Mouse (Mus musculus): ENCODE data around the gene Kcnj9.

The Kcnj9 gene

DNA sequence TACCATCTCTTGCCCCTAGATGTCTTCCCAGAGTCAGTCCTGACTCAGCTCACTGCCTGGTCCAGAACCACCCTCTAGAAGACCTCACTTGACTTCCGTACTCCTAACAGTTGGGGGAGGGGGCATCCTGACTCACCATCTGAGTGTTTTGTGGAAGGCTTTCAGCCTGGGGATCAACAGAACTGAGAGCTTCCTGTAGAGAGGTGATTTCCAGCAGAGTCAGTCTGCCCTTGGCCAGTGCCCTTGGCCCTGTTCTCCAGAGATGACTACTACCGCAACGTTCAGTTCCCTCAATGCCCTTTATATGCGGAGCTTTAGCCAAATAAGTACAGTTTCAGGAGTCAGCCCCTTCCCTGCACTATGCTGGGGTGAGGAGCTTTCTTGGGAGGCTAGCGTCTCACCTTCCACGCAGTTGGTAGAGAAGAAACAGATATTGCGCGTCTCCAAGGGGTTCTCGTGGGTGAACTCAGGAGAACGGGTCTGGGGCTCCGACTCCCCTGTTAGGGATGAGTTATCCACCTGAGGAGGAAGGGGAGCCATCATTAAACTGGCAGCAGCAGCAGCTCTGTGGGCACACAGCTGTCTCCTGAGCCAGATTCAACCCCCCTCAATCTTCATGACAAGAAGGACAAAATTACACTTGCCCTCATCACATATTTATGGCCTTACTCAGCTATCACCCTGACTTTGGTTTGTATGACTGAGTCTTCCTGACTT is 40.1 kb downstream of the Kcnj9 start:
- no peak for DNase-seq (ENCODE audit: low spot score)

DNA sequence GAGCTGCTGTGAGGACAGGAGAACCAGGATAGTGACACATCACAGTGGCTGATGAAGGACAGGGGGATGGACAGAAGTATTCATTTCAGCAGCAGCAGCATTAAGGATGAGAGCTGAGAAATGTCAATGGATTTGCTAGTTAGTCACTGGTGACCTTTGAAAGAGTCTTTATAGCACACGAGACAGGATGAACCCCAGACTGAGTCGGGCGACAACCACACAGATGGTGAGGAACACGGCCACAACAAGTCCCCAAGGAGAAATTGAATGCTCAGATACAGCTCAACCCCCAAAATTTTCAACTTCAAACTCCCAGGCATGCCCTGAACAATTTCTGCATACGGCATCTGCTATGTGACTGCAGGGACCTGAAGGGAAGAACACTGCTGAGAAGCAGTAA is 42.4 kb downstream of the Kcnj9 start:
- DNase-seq (ENCODE audit: low spot score): no peak

DNA sequence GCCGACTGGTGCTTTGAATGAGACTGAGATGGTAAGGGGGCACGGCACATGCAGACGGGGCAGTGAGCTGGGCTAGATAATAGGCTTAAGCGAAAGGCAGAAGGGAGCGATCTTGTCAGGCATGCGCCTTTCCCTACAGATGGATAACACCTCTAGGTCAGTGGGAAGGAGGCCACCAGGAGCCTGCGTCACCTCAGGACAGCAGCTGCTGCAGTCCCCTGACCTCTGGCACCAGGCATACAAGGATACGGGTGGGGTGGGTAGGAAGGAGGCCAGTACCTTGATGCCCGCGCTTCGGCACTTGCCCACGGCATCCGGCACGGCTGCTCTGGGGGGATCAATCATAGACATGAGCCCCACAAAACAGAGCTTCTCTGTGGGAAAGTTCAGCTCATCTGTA is 44.9 kb downstream of the Kcnj9 start:
- DNase-seq (ENCODE audit: low spot score): no peak

DNA sequence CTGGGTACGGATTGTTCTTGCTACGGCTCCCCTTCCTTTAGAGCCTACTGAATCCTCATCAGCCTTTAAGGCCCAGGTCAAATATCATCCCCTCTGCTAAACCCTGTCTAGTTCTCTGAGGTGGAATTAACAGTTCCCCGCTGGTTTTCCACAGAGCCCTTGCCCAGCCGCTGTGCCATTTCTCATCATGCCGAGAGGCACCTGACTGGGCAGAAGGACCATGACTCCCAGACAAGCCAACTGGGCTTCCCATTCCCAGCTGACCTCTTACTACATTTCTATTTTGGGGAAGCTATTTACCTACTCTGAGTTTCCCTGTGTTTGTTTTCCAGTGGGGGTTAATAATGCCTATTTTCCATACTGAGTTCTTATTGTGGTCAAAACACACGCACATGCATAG is 46.0 kb downstream of the Kcnj9 start:
- DNase-seq (ENCODE audit: low spot score): no peak

DNA sequence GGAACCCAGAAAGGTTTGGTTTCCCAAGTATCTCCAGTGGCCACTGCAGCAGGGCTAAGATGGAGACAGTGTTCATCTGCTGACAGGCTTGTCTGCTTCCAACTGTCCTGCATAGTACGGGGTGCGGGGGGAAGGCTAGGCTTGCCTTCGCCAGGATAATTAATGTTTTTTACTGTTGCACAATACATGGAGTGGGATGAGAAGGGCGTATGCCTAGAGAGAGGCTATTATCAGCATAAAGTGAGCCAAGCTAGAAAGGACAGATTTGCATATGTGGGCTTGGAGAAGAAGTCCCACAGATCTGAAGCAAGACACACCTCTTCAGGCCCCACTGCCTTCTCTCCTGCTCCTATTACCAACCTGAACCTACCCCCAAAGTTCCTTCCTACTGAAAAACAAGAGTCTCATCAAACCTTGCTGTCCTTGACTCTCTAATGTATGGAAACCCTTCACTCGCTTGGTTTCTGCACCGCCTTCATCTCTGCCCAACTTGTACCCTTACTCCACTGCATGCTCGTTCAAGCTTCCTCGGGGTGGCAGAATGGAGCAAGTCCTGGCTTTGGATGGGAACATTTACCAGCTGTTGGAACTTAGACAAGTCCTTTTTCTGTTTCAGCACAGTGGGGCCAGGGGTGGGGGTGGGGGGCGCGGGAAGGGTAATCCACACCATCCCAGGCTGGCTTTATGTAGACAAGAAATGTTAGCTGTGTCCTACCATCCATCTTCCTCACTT is 47.4 kb downstream of the Kcnj9 start:
- peak; percentile 53 for DNase-seq (ENCODE audit: low spot score)

DNA sequence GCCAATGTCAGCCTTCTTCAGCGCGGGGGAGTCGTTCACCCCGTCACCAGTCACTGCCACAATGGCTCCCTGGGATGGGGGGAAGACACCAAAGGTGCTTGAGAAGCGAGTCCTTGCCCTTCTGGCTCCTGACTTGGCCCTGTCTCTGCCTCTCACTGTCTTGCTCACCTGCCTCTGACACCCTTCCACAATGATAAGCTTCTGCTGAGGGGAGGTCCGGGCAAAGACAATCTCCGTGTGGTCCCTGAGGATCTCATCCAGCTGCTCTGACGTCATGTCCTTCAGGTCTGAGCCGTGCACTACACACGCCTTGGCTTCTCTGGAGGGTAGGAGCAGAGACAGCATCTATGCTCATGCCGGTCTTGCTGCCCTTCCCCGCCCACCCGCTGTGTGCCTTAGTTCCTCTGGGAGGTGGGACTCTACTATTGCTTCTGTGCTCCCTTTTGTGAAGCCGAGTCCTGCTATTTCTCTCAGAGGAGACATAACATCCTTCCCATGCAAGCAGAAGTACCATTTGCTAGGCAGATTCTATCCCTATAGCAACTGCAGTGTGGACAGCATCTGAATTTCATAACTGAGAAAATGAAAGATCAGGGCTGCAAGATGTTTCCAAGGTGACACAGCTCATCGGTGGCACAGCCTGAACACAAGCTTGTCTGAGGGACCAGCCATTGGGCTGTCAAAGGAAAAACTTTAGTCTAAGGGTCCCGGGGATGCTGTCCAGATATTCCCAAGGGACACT is 49.2 kb downstream of the Kcnj9 start:
- no peak for DNase-seq (ENCODE audit: low spot score)

DNA sequence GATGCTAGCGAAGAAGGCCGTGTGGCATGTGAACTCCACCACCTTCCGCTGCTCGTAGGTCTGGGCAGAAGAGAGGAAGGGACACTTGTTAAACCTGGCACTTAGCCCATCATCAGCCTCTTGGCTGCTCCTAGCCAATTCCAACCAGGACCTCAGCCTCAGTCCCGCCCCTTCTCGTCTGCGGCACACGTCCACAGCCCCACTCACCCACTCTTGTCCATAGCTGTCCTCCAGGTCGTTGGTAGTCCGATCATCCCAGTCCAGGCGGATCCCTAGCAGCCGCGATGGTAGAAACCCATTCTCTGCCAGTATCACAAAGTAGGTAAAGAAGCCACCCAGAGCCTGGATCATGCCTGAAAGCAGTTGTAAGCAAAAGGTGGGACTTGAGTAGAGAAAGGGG is 50.8 kb downstream of the Kcnj9 start:
- DNase-seq (ENCODE audit: low spot score): no peak

DNA sequence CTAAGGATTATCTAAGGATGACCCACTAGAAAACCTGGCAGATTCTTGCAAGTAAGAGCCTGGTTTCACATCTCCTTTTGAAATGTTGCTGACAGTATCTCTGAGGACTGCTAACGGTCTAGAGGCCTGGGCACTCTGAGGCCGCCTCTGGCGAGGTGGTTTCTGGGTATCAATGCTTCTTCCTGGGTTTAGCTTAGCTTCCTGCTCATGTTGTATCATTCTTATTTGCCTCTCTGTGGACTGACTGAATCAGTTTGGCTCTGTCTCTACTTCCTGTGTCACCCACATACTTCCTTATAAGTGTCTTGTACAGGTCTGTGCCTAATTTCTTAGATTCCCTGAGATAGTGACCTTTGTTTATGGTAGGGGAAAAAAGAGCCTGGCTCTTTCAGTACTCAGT is 51.9 kb downstream of the Kcnj9 start:
- DNase-seq (ENCODE audit: low spot score): no peak

DNA sequence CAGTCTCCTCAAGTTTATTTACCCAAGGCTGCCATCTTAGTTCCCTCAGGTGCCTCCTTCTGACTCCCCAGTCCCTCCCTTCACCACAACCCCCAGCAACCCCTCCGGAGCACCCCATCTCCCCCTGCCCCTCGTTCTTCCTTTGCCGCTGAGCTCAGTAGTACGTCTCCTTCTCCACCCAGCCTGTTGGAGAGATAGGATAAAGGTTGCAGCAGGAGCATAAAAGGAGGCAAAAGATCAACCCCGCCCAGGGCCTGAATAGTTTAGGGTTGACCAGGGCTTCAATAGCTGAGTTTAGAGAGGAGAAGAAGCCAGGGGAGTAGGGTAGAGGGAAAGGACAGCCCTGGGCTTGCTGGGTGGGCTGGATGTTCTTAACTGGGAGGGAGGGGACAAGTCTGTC is 54.6 kb downstream of the Kcnj9 start:
- DNase-seq (ENCODE audit: low spot score): no peak

DNA sequence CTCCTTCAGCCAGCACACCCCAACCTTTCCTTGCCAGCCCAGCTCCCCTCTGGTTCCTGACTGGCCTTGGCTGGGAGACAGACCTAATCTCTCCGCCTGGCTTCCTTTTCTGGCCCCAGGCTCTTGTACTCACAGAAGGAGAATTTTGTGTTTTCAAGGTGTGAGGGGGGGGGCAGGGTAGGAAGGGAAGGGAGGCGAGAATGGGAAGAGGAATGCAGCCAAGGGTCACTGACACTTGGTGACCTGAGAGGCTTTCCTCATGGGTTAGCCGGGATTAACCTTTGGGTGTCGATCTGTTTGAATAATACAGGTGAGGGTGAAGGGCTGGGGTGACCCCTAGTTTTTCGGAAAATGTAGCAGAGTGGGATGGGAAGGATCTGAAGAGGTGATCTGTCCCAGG is 55.0 kb downstream of the Kcnj9 start:
- no peak for DNase-seq (ENCODE audit: low spot score)

DNA sequence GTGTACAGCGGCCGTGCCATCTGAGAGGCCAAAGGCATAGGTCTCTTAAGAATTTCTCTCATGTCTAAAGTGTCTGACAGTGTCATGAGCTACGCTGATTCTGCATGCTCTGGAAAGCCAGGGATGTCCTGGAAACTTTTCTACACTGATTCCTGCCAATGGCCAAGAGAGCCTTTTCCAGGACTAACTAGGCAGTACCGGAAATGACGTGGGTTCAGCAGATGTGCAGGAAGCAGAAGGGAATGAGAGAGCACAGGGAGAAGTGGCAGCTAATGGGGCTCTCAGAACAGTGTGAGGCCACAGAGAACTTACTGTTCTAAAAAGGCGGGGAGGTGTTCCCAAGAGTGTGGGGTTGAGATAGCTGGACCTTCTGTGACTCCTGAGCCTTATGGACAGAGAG is 55.7 kb downstream of the Kcnj9 start:
- no peak for DNase-seq (ENCODE audit: low spot score)

DNA sequence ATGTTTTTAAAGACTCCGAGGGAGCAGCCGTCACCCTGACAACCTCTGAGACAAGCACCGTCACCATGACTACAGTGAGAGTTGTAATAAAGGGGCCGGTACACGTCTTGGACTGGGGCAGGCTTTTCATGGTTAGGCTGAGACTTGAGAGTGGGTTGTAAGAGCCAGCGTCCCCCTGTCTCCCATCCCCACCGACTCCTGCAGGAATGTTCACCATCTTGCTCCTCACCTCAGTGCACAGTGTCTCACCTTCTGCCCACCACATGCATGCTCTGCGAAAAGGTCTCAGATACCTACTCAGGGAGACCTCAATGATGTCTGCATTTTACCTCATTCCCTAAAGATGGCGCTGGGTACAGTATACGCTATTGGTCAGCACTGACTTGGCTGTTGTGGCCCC is 57.4 kb downstream of the Kcnj9 start:
- no peak for DNase-seq (ENCODE audit: low spot score)

DNA sequence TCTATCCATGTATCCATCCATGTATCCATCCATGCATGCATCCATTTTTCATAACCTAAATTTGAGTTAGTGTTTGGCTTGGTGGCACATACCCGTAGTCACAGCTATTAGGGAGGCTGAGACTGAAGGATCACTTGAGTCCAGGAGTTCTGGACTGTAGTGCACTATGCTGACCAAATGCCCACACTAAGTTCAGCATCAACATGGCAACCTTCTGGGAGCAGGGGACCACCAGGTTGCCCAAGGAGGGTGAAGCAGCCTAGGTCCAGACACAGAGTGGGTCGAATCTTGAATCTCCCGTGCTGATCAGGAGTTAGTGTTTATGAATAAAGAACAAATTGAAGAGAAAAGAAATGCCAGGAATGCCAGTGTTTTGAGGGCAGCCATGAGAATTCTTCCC is 57.9 kb downstream of the Kcnj9 start:
- no peak for DNase-seq (ENCODE audit: low spot score)

Measured in left cerebral cortex, adult 11 months (tissue).